Comparison of ENCODE assay signal across 21 mouse cellular contexts in the genomic region with DNA sequence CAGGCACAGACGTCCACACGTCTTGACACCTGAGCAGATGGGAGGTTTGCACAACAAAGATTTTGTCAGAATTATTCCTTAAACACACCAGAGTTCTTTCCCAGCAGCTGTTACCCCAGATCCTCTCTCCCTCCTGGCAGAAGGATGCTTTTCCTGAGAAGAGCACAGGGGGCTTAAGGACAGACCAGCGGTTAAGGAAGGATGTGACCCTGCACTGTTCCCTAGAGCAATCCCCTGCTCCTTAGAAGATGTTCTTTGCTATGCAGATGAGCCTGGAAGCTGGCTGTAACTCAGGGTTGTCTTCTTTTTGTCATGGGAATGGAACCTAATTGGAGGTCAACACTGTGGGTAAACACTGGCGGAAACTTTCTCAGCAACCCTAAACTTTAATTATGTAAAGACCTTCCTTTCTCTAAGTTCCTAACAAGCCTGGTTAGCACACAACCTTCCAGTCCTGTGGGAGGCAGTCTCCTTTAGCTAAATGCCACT.
"Had no signal": no experiment of that assay in that cellular context is flagged by ENCODE, and none has a peak within 500 bp of the region (broad histone marks: within the 10 kb centered on the region; RNA-seq: fewer than 3 reads in every experiment).

No protein-coding gene starts in this region.

- H3K36me3 ChIP-seq: limb, embryonic 15.5 days; midbrain, embryonic 12.5 days; midbrain, embryonic 15.5 days; neural tube, embryonic 12.5 days; neural tube, embryonic 15.5 days had no signal

- H3K4me2 ChIP-seq: limb, embryonic 15.5 days; liver, embryonic 11.5 days; lung, embryonic 14.5 days; midbrain, embryonic 12.5 days; midbrain, embryonic 15.5 days; neural tube, embryonic 12.5 days; neural tube, embryonic 15.5 days had no signal

- H3K4me3 ChIP-seq: limb, embryonic 15.5 days; midbrain, embryonic 12.5 days; midbrain, embryonic 15.5 days; neural tube, embryonic 12.5 days; neural tube, embryonic 15.5 days had no signal

- ATAC-seq: lung, postnatal 0 days; midbrain, embryonic 15.5 days had no signal

- DNase-seq: kidney, adult 9 months; kidney, postnatal 14 days; kidney, postnatal 4 days; liver, postnatal 0 days; lung, embryonic 14.5 days; right cerebral cortex, adult 18-20 months; right cerebral cortex, postnatal 14 days; right cerebral cortex, postnatal 4 days; thymus, adult 2 months; thymus, postnatal 14 days; thymus, postnatal 4 days had no signal

- H3K9me3 ChIP-seq: limb, embryonic 15.5 days; midbrain, embryonic 12.5 days; midbrain, embryonic 15.5 days; neural tube, embryonic 12.5 days; neural tube, embryonic 15.5 days had no signal

- H3K9ac ChIP-seq: limb, embryonic 15.5 days; liver, embryonic 14.5 days; liver, postnatal 0 days; lung, embryonic 14.5 days; midbrain, embryonic 12.5 days; midbrain, embryonic 15.5 days; neural tube, embryonic 12.5 days; neural tube, embryonic 15.5 days had no signal

- H3K27ac ChIP-seq: limb, embryonic 15.5 days; liver, embryonic 14.5 days; macrophage; midbrain, embryonic 12.5 days; midbrain, embryonic 15.5 days; neural tube, embryonic 12.5 days; neural tube, embryonic 15.5 days; stomach, postnatal 0 days had no signal
